Mouse (Mus musculus) CD4-positive helper T cell, adult 2 months (primary cell): ENCODE measurements at regions not wholly inside any gene's neighbourhood (a gene's known extent, or its start where the extent isn't known, plus 50 kb on each side); places are given as distances from the start of the nearest gene placed in this dataset.

ENCODE experiments used
- DNase-seq: peaks from one replicate; pipeline ENCODE4 v3.0.0-alpha.2; 2012; ENCODE audit warnings: low read depth, missing footprints, low spot score

DNA sequence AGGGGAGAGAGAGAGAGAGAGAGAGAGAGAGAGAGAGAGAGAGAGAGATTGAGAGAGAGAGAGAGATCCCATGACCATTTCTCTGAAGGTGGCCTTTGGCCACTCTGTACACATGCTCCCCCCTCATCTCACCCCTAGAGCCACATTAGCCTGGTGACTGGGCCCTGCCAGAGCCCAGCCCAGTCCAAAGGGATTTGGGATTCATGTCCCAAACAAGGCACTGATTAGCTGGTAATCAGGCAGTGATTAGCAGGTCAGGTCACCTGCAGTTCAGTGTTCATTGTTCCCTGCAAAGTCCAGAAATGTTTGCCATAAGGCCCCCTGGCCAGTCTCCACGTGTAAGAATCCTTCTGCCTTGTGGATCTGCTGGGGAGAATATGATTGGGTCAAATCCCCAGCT is 124.1 kb upstream of the Maf start:
- DNase-seq = no peak

DNA sequence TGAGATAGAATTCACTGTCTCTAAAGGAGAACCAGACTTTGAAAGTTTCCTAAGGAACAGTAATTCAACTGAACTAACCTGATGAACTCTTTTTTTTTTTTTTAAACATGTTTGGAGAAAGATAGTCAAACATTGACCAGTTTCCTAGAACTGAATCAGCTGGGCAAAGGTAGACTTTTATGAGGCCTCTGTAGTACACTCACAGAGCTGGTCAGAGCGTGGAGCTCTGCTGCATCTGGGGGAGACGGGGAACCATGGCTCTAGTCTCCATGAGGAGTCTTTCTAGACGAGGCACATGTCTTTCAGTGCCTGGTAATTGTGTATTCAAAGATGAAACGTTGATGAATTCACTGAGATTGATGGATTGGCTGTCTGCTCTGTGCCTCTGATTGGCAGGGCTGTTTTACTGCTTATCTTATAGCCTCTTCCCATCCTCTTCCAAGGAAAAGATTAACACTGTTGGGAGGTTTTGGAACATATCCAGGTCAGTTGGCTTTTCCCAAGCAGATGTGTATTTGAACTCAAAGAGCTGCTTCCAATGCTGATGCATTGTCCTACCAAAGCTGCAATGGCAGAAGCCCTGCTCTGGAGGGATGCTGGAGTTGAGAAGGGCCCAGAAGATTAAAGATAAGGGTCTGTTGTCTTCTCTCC is 122.5 kb upstream of the Maf start:
- no peak for DNase-seq

DNA sequence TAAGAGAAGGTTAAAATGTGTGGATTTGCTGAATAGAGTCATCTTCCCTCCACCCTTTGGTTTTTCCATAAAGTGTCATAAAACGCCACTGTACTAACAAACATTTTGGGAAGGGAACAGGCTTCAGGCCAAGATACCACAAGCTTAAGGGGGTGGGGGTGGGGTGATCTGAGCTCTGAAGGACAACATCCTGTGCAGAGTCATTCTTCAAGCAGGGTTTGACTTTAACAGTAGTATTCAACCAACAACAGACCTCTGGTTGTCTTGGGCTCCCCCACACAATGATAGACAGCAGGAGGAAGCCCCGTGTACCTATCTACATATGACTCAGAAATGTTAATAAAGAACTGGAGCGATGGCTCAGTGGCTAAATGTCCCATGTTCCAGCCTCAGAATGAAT is 118.9 kb upstream of the Maf start:
- peak; percentile 5 for DNase-seq

DNA sequence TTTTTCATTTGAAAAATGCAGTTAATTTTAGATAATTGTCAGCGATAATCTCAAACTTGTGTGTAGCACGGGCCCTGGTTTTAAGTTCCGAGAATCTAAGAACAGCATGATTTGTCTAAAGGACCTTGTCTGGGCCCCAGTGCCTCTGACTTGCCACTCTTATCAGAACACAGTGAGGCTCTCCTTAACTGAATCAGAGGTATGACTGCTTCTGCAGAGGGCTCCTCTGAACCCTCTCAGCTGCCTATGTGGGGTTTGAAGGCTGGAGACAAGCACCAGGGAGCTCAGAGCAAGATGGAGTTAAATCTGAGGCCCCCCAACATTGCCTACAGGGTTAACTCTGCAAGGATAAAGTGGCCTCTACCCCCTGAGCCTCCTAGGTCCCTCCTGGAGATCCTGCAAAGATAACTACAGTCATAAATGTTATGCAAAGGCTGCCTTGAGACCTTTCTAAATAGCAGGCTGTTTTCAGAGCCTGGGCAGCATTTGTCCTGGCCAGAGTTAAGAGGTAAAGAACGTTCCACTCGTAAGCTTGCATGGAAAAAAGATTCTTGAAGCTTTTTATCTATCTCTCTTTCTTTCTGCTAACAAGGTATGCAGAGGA is 118.4 kb upstream of the Maf start:
- DNase-seq = no peak

DNA sequence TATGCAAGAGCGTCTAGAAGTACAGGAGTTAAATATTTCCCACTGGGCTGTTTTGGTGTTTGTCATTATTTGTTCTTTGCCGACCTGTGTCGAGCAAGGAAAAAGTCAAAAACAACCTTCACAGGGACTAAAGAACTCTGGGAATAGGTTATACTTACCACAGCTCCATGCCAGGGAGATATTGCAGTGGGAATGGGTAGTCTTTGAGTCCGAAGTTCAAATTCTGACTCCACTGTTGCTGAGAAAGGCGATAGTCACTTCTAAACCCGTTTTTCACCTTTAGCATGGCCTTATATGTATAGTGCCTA is 116.8 kb upstream of the Maf start:
- DNase-seq = no peak

DNA sequence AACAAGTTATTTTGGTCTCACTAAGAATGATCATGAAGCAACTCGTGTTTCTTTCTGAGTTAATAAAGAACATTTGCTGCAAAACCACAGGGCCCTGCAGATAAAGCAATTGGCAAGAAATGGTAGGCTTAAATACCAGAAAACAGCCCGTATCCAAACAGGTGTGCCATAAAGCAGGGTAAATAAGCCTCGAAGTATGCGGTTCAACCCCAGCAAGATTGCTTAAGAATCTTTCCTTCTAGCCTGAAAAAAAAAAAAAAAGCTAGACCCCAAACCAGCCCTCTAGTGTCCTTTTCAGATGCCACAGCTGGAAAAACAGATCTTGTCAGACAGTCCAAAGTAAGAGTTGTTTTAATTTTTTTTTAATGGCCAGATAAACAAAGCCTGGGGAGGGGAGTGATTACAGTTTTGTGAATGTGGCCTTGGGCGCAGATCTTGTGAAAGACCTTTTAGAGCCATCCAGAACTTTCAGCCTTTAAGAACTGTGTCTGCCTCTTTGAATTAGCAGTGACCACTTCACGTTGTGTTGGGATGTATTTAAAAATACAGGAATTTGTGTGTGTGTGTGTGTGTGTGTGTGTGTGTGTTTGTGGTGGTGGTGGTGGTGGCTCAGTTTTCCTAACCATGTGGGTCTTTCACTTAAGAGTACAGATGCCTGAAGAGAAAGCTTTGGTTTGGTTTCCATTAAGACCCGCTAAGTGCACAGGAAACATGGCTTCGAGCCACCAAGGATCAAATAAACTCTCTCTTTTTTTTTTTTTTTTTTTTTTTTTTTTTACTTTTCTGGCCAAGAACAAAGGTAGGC is 116.3 kb upstream of the Maf start:
- no peak for DNase-seq

DNA sequence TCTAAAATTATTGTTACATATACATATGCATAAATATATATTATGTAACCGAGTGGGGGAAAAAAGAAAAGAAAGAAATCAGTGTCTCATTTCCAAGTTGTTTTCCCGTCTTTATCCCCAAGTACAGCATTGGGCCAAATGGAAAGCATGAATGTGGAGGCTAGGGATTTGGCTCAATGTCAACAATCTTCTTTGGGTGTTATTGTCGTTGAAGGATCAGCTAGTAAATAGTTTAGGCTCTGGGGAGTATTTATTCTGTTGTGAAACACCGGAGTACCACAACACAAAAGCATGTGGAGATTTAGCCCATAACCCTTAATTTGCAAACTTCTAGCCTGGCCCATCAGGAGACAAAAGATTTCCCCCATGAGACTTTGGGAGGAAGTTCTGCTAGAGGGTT is 105.8 kb upstream of the Maf start:
- no peak for DNase-seq

DNA sequence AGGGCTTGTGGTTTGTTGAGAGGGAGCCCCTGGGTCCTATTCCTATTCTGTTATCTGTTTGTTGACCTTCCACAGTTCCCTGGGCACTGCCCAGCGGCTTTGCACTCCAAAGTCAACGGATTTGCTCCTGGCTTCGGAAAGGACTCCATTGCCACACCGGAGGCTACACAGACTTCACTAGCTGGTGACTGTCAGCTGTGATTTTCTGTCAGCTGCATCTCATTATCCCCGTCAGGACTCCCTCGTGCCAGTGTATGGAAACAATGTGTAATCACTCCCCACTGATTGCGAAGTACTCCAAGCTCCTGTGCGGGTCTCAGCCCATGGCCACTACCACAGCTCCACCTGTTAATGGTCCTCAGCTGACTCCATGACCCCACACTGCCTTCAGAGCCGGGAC is 99.0 kb upstream of the Maf start:
- DNase-seq = no peak

DNA sequence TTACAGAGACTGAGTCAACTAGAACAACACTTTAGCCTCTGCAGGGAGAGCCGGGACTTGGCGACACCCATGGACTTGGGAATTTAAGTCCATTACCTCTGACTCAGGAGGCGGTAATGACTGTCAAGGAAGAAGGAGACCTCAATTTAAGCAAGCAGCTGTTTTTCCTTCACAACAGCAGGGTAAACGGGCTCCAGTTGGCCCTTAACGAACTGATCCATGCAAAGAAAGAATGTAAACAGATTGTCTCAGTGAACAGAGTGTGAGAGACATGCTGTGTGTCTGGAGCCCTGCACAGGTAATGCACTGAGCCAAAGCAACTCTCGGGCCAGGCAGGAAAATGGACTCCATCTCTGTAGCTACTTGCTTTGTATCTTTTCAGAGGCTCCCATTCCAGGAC is 98.5 kb upstream of the Maf start:
- no peak for DNase-seq

DNA sequence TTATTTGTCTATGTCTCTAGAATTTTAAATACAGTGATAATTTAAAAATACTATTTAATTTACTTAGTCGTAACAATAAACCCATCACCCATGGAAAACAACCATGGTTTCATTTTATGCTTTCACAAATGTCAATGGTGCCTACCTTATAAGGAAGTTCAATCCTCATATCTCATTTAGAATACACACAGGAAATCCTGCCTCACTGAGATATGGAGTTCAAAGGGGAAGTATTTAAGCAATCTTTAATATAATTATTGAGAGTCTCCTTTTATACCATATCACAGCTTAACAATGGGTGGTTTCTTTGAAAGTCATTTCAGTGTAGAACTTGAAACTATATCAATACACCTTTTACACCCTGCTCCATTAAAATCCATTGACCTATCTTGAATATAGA is 86.0 kb upstream of the Maf start:
- DNase-seq = no peak

DNA sequence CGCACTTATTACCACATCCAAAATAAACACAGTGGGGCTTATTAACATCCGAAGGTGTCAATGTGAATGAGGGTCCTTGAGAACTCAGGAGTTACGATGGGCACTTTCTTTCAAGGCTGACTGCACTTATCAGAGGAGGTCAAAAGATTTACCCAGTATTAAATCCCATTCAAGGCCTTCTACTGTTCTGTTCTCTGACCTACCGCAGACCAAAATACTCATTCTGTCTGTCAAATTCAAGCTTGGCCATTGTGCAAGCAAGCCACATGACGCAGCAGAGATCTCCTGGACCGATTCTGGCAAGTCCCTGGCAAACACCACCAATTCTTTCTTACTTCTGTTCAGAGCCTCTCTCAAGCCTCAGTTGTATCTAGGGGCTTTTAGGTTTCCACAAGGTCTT is 80.8 kb upstream of the Maf start:
- no peak for DNase-seq

DNA sequence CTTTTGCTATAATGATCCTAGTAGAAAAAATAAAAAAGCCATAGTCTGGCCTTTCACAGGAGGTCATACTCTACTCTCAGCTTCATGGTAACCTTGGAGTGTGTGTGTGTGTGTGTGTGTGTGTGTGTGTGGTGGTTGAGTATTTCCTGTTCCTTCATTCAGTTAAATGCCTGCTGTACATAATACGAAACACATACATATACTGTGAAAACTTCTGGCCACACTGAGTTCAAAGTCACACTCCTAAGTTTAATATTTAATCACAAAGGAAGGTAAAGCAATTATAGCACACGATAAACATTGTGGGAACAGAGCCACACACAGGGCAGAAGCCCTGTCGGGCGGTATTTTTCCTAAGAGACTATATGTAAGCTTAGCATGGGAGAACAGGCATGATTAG is 78.6 kb upstream of the Maf start:
- DNase-seq = no peak

DNA sequence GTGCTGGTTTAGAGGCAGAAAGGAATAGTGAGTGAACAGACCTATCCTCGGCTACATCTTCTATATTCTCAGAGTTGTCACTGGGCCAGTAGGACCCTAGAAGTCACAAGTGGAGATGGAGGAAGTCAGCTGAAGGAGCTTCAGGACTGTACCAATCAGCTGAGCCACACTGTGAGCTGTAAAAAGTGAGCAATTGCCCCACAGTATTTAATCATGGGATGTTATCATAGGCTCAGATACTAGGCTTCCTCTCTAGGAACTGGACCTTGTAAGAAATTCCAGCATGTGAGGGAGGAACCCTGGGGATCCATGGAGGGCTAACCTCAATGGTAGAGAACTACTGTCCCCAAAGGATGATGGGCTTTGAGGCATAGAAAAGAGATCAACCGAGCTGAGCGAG is 78.2 kb upstream of the Maf start:
- no peak for DNase-seq

DNA sequence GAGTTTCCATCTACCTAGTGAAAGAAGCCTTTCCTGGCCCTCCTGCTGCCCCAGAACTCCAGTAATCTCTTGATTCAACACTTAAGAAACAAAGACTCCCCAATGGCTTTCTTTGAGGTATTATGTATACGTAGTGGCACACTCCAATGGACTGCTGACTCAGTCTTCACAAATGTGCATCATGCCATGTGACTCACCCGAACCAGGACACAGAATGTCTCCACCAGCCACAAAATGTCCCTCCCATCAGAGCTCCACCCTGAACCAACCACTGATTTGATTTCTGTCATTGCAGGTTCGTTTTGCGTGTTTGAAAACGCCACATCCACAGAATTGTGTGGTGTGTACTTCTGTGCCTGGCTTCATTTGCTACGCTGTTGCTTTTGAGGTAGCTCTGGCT is 75.8 kb upstream of the Maf start:
- no peak for DNase-seq

DNA sequence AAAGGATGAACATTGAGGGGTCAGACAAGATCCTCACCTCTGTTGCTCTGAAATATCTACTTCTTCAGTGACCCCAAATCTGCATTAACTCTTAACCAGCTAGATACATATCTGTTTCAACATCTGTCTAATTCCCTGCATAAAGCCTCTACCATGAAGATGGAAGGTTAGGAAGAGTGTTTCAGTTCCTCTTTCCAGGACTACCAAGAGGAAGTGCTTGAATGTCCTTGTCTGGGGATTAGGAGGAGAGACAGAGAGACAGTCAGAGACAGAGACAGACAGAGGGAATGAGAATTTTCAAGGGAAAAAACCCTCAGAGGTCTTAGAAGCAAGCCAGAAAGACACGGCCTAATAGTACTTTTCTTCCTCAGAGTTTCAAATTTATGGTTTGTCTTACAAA is 70.8 kb upstream of the Maf start:
- DNase-seq = no peak

DNA sequence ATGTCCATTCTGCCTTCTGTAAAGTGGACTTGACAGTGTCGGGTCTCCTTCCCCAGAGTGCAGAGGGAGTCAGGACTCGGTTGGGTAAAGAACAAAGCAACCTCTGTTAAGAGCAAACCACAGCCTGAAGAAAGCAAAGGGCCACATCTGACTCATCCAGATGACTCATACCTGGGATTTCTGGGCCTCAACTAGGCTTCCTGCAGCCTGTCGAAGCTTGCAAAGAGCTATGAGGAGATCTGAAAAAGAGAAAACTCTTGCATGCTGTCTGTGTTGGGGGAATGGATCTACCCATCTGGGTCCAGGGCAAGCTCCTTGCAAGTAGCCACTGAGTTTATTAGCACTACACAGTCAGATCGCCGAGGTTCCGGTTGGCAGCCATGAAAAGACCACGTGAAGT is 63.5 kb upstream of the Maf start:
- DNase-seq = peak; percentile 68

DNA sequence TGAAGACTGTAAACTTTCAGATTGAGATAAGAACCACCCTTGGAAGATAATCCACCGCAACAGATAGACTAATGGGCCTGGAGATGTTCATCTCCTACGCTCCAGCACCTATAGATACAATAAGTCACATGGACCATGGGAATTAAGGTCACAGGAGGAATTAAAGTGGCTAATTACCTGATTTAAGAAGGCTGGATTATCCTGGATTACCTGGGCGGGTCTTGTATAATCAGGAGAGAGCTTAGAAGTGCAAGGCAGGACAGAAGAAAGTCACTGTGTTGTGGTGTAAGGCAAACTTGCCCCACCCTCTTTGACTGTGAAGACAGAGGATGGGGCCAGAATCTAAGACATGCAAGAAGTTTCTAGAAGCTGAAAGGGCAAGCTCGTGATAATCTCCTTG is 61.0 kb upstream of the Maf start:
- DNase-seq = no peak

DNA sequence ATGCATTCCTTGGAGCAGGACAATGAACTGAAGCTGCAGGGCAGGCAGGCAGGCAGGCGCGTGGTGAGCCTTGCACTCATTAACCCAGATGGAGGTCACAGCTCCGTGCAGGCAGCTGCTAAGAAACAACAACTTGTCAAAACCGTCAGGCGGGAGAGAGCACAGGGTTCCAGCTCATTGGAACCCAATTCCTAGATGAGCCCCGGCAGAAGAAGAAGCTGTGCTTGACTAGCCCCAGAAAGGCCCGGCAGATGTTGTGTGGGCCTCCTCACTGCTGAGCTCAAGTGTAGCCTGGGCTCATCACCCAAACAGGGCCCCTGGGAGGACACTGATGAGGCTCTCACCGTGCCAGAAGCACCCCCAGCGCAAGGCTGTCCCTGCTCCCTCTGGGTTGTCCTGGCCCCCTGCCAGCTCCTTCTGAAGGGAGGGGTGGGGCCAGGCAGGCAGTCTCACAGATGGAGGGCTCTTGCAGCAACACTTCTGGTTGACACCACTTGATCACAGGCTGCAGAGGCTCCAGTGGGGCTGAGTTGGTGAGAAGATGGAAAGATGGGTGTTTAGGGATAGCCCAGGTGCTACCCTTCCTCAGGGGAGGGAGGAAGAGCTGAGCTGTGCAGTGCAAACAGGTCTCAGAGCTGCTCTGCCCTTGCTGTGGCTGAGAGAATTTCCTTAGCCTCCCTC is 58.8 kb upstream of the Maf start:
- DNase-seq = no peak

DNA sequence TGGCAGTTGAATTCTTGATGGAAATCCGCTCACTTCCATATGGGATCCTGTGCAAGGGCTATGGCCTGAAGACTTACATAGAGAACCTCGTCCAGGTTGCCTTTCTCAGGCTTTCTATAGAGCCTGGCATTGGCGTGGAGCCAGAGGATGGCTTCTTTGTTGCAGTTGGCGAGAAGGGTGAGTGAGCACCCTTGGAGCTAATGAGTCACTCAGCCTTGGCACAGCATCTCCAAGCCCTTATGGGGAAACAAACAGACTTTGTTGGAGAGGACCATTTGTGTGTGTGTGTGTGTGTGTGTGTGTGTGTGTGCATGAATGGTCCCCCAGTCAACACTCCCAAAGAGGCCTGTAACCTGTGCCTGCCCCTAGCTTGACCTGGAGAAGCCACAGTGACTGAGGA is 57.0 kb upstream of the Maf start:
- no peak for DNase-seq

DNA sequence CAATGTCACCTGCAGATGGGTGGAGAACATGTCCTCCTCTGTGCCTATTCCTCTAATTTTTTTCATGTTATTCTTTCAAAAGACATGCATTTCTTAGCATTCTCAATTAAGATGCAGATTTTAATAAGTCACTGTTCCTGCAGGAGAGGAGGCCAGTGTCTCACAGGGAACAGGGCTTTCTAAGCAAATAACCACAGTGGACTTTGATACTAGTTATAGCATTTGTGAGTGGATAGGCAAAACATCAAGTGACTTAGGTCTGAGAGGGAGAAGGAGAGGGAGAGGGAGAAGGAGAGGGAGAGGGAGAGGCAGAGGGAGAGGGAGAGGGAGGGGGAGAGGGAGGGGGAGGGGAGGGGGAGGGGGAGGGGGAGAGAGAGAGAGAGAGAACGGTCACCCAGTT is 50.4 kb upstream of the Maf start:
- DNase-seq = no peak
